Mouse (Mus musculus) G1E (cell line): ENCODE data around the gene Apob.

Source experiments
- CTCF ChIP-seq: IDR thresholded peaks from 2 replicates; pipeline ENCODE4 v1.5.1; 2012; ENCODE audit warnings: low read depth, low read length, inconsistent platforms, mixed read lengths
- GATA1 ChIP-seq: IDR thresholded peaks from 2 replicates; pipeline ENCODE4 v1.6.1; 2012; ENCODE audit warnings: borderline replicate concordance, low read length, inconsistent platforms, mixed read lengths
- TAL1 ChIP-seq: conservative IDR thresholded peaks from 2 replicates; pipeline ENCODE4 v1.6.1; 2012; ENCODE audit warnings: low read depth, low read length, inconsistent platforms, mixed read lengths

DNA sequence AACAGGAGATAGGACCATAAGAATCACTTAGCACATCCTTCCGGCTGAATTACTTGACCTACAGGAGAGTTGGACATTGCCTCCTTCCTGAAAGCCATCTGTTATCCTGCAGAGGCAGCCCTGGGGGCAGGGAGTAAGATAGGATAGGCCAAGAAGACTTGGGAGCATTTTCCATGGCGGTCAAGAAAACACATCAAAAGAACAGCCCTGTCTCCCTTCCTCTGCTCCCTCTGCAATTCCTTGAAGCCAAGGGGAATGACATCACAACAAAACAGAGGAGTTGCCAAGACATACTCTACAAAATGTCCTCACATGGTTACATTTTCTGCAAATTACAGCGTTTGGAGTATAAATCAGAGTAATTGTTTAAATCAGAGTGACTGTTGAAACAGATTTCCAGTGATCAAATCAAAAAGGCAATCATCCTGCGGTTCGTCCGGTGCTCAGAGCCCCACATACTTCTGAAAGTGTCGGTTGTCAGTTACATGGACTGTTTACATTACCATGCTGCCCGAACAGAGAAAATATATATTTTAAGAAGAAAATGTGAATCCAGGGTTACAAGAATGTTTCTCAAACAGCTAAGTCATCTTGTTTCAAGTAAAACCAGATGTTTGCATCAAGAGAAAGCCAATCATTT is 78.7 kb downstream of the Apob start:
- TF ChIP-seq CTCF: no peak
- no peak for TF ChIP-seq TAL1
- no peak for TF ChIP-seq GATA1
